Mouse (Mus musculus): Measurements from ENCODE around the gene Amdhd1. TPM values are rescaled to one million over a fixed set of nuclear protein-coding genes. Genes with fewer than 3 reads are reported as not detected.
A peak's percentile ranks its signal among the peaks of the same experiment; 100 is the strongest.

Amdhd1 gene
- total RNA-seq, 2 experiments from 2014 or later = not detected

DNA sequence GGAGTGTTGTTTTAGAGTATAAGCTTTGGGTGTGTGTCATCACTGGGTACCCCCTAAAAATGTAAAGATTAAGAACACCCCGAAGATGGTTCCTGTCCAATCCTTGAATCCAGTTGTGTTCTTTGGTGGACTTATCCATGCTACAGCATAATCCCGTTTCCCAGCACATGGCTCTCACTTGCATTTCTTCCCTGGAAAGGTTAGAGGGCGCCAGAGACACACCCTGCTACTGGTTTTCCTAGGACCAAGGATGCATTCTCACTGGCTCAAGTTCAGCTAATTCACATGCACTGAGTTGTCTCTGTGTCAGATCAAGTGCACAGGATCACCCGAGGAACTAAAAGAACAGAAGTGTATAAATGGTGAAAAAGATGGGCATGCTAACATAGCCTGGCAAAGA is 53.2 kb downstream of the Amdhd1 start:
- no peak for ATAC-seq (replicated peaks; ENCODE audit: low FRiP score, low TSS enrichment, poor library complexity, severe bottlenecking)

DNA sequence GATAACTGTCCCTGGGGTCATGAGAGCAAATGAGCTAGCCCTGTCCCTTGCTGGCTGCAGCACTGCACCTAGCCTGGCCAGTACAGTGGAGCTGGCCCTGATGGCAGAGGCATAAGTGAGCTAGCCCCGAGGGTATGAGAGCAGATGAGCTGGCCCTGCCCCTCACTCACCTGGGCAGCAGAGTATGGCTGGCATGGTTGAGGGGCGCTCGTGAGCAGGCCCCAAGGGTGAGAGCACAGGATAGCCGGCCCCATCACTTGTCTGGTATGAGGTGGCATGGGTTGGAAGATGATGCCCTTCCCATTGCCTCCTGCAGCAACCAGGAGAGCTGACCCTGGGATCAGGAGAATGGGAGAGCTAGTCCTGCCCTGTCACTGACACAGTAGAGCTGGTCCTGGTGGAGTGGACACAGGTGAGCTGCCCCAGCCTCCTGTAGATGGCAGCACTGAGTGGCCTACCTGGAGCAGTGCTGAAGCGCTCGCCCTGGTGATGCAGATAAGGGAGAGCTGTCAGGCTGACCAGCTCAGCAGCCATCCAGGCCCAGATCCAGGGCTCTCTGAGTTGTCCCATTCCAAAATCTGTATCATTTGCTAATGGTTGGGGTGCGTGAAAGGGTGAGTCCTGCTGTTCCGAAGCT is 54.7 kb downstream of the Amdhd1 start:
- ATAC-seq (replicated peaks; ENCODE audit: low FRiP score, low TSS enrichment, poor library complexity, severe bottlenecking) = peak; percentile 76

DNA sequence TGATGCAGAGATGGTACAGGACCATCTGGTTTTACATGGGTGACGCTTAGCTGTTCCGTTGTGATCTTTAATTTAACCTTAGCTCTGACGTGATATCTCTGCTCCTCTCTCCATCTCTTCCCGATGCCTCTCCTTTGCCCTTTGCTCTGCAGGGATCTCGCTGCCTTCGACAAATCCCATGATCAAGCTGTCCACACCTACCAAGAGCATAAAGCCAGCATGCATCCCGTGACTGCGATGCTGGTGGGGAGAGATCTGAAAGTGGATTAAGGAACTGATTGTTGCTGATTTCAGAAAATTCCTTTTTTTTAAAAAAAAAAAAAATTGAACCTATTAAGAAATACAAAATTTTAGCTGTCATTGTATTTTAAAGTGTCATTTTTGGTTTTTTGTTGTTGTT is 55.3 kb downstream of the Amdhd1 start:
- no peak for ATAC-seq (replicated peaks; ENCODE audit: low FRiP score, low TSS enrichment, poor library complexity, severe bottlenecking)

Other genes with a start within 250 kb of the Amdhd1 start
- 8.7 and 8.9 TPM in 2 replicates for gene Elk3, start 228.9 kb downstream of the Amdhd1 start, total RNA-seq (2014; fragmentation: Nextera tagmentation)
- 6.8 and 7.2 TPM in 2 replicates for gene Elk3, start 228.9 kb downstream of the Amdhd1 start, total RNA-seq (2017)
- gene Lta4h, start 86.6 kb downstream of the Amdhd1 start, total RNA-seq (2014; fragmentation: Nextera tagmentation) = 139 and 192 TPM in 2 replicates
- gene Lta4h, start 86.6 kb downstream of the Amdhd1 start, total RNA-seq (2017) = 133 and 138 TPM in 2 replicates
- gene Hal, start 51.3 kb downstream of the Amdhd1 start, total RNA-seq (2014; fragmentation: Nextera tagmentation) = not detected in 2 replicates
- not detected in 2 replicates for gene Hal, start 51.3 kb downstream of the Amdhd1 start, total RNA-seq (2017)
- gene Ccdc38, start 599 bp upstream of the Amdhd1 start, total RNA-seq (2014; fragmentation: Nextera tagmentation) = not detected in 2 replicates
- not detected in 2 replicates for gene Ccdc38, start 599 bp upstream of the Amdhd1 start, total RNA-seq (2017)
- 264 and 276 TPM in 2 replicates for gene Snrpf, start 49.7 kb upstream of the Amdhd1 start, total RNA-seq (2014; fragmentation: Nextera tagmentation)
- 328 and 443 TPM in 2 replicates for gene Snrpf, start 49.7 kb upstream of the Amdhd1 start, total RNA-seq (2017)
- gene Ntn4, start 100.6 kb upstream of the Amdhd1 start, total RNA-seq (2014; fragmentation: Nextera tagmentation) = 14.0 and 14.9 TPM in 2 replicates
- gene Ntn4, start 100.6 kb upstream of the Amdhd1 start, total RNA-seq (2017) = 8.7 and 24.8 TPM in 2 replicates